Mouse (Mus musculus) midbrain, embryonic 14.5 days (tissue): ENCODE results near the gene Atp2a3. TPM values are rescaled to one million over a fixed set of nuclear protein-coding genes. Genes with fewer than 3 reads are reported as not detected.
A peak's percentile ranks its signal among the peaks of the same experiment; 100 is the strongest.

Experiments used
- ATAC-seq: fragments of 200-750 bp; cut with Nextera tagmentation; 2 replicates; pipeline ENCODE4 v1.8.0; 2017; ENCODE audit warnings: moderate number of reproducible peaks, moderate library complexity; ENCODE audit not compliant: low FRiP score, low TSS enrichment
- DNase-seq: peaks from one replicate; pipeline ENCODE4 v3.0.0-alpha.2; 2015
- H3K27ac ChIP-seq: fragments of 300-500 bp; sonication (generic); replicated peaks from 2 replicates; pipeline ENCODE4 v1.5.1; 2014; ENCODE audit warnings: mild to moderate bottlenecking, low read depth, low read length, moderate library complexity
- H3K27me3 ChIP-seq: fragments of 300-500 bp; sonication (generic); 2 replicates; pipeline ENCODE4 v1.6.1; 2014; ENCODE audit warnings: low read length, control low read depth, mixed read lengths; ENCODE audit not compliant: control insufficient read depth, insufficient read depth
- H3K36me3 ChIP-seq: fragments of 300-500 bp; sonication (generic); 2 replicates; pipeline ENCODE4 v1.6.1; 2014; ENCODE audit warnings: low read length, control low read depth; ENCODE audit not compliant: control insufficient read depth, insufficient read depth
- H3K4me1 ChIP-seq: fragments of 300-500 bp; sonication (generic); 2 replicates; pipeline ENCODE4 v1.6.1; 2014; ENCODE audit warnings: mild to moderate bottlenecking, antibody characterized with exemption, low read length, control low read depth; ENCODE audit not compliant: control insufficient read depth, insufficient read depth
- H3K4me2 ChIP-seq: fragments of 300-500 bp; sonication (generic); 2 replicates; pipeline ENCODE4 v1.6.1; 2014; ENCODE audit warnings: mild to moderate bottlenecking, low read length, moderate library complexity
- H3K4me3 ChIP-seq: fragments of 300-500 bp; sonication (generic); replicated peaks from 2 replicates; pipeline ENCODE4 v1.5.1; 2014; ENCODE audit warnings: low read depth, low read length
- H3K9ac ChIP-seq: fragments of 300-500 bp; sonication (generic); replicated peaks from 2 replicates; pipeline ENCODE4 v1.6.1; 2014; ENCODE audit warnings: mild to moderate bottlenecking, low read length, moderate library complexity
- H3K9me3 ChIP-seq: fragments of 300-500 bp; sonication (generic); 2 replicates; pipeline ENCODE4 v1.6.1; 2016; ENCODE audit warnings: low read length, control low read depth, mixed read lengths; ENCODE audit not compliant: control insufficient read depth
- WGBS: fragments of 180-500 bp; shearing (Covaris S2); extraction: QIAGEN DNeasy Blood & Tissue Kit; methylation state at CpG from one replicate; pipeline ENCODE4 v1.1.7; 2014; 5-methylcytosine and 5-hydroxymethylcytosine counted together
- microRNA-seq: library from miRNA; unstranded; fragments of <30 nt; microRNA quantifications from one replicate; pipeline ENCODE4, GENCODE M21; 2016
- polyA plus RNA-seq: library from polyadenylated mRNA; unstranded; fragments of >200 nt; fragmentation: Nextera tagmentation; extraction: Ambion mirVana; gene quantifications from 2 replicates; pipeline ENCODE4 v1.2.1, GENCODE M21; 2014

Gene Atp2a3
- polyA plus RNA-seq, 1 experiment from 2014 or later = 0.91 TPM

GRCm38 (mm10) chr11:73036077-73036476, 75.1 kb downstream of the Atp2a3 start:
- DNase-seq (no peak), ATAC-seq (no peak)
- H3K27me3 ChIP-seq = no peaks in the 10 kb centered on the region
- 84% methylated on average over 7 of the region's 7 CpGs for WGBS
- H3K4me1 ChIP-seq = no peaks in the 10 kb centered on the region; the same call in 1 of the 2 replicates
- H3K9me3 ChIP-seq = no peaks in the 10 kb centered on the region
- peaks cover 26% of the 10 kb centered on the region for H3K36me3 ChIP-seq
- H3K9ac ChIP-seq = no peak overlapping the region
- no peak overlapping the region for H3K27ac ChIP-seq
- H3K4me3 ChIP-seq = no peak overlapping the region
- H3K4me2 ChIP-seq = no peak overlapping the region

- peaks cover 26% of the 10 kb centered on the region for H3K36me3 ChIP-seq
- H3K9ac ChIP-seq = no peak overlapping the region
- no peaks in the 10 kb centered on the region for H3K27me3 ChIP-seq
- WGBS = 66% methylated on average over 6 of the region's 6 CpGs
- no peak overlapping the region for H3K27ac ChIP-seq
- DNase-seq (no peak), ATAC-seq (no peak)
- H3K4me3 ChIP-seq = no peak overlapping the region
- H3K4me2 ChIP-seq = no peak overlapping the region
- H3K9me3 ChIP-seq = no peaks in the 10 kb centered on the region
- H3K4me1 ChIP-seq = no peaks in the 10 kb centered on the region
Observed at GRCm38 (mm10) chr11:73036889-73037288, 75.9 kb downstream of the Atp2a3 start.

- Histone ChIP-seq H3K36me3 (peaks cover 26% of the 10 kb centered on the region), H3K4me1 (no peaks in the 10 kb centered on the region), H3K27ac (no peak overlapping the region), H3K9ac (no peak overlapping the region), H3K4me2 (no peak overlapping the region), H3K4me3 (no peak overlapping the region), H3K27me3 (no peaks in the 10 kb centered on the region), H3K9me3 (no peaks in the 10 kb centered on the region)
- no peak for DNase-seq
- WGBS = 85% methylated on average over 3 of the region's 3 CpGs
- ATAC-seq = no peak
Observed at GRCm38 (mm10) chr11:73037691-73038090, 76.7 kb downstream of the Atp2a3 start.

- no peaks in the 10 kb centered on the region for H3K4me1 ChIP-seq
- H3K9me3 ChIP-seq = no peaks in the 10 kb centered on the region
- WGBS = 60% methylated on average over 9 of the region's 9 CpGs
- ATAC-seq (no peak; the same call in 1 of the 2 replicates), DNase-seq (peak; percentile 87)
- no peak overlapping the region for H3K4me3 ChIP-seq
- no peaks in the 10 kb centered on the region for H3K27me3 ChIP-seq
- H3K4me2 ChIP-seq = no peak overlapping the region
- H3K36me3 ChIP-seq = peaks cover 23% of the 10 kb centered on the region
- no peak overlapping the region for H3K9ac ChIP-seq
- no peak overlapping the region for H3K27ac ChIP-seq
Observed at GRCm38 (mm10) chr11:73039102-73039799, 78.3 kb downstream of the Atp2a3 start.

Small RNAs within 50 kb of the gene (microRNA-seq; reads per million reads assigned to microRNA genes)
- not detected for gene Gm44467

Other genes starting within 250 kb of the Atp2a3 start
- 5.7 and 6.7 TPM in 2 replicates for gene Cyb5d2, start 165.0 kb upstream of the Atp2a3 start, polyA plus RNA-seq
- 18.0 and 19.8 TPM in 2 replicates for gene Zzef1, start 164.9 kb upstream of the Atp2a3 start, polyA plus RNA-seq
- gene P2rx1, start 37.9 kb downstream of the Atp2a3 start, polyA plus RNA-seq = 0.36 and 0.41 TPM in 2 replicates
- gene Camkk1, start 57.8 kb downstream of the Atp2a3 start, polyA plus RNA-seq = 11.0 and 16.6 TPM in 2 replicates
- gene Ncbp3, start 86.6 kb downstream of the Atp2a3 start, polyA plus RNA-seq = 8.3 and 10.2 TPM in 2 replicates
- 0.23 and 0.24 TPM in 2 replicates for gene Itgae, start 129.4 kb downstream of the Atp2a3 start, polyA plus RNA-seq
- gene Haspin, start 177.1 kb downstream of the Atp2a3 start, polyA plus RNA-seq = 2.1 and 2.7 TPM in 2 replicates
- gene P2rx5, start 199.3 kb downstream of the Atp2a3 start, polyA plus RNA-seq = 0.12 TPM in 1 of 2 replicates, not detected in the other
- gene Emc6, start 215.9 kb downstream of the Atp2a3 start, polyA plus RNA-seq = 144 and 151 TPM in 2 replicates
- gene Tax1bp3, start 215.9 kb downstream of the Atp2a3 start, polyA plus RNA-seq = 149 and 165 TPM in 2 replicates
- gene Ctns, start 237.9 kb downstream of the Atp2a3 start, polyA plus RNA-seq = 18.1 and 23.0 TPM in 2 replicates
- gene Shpk, start 238.3 kb downstream of the Atp2a3 start, polyA plus RNA-seq = 1.1 and 1.6 TPM in 2 replicates